Mouse (Mus musculus): ENCODE measurements around the gene Slc1a3. TPM values are rescaled to one million over a fixed set of nuclear protein-coding genes. Genes with fewer than 3 reads are reported as not detected.

Gene Slc1a3
- total RNA-seq, 2 experiments from 2014 or later = 440 to 480 TPM

DNA sequence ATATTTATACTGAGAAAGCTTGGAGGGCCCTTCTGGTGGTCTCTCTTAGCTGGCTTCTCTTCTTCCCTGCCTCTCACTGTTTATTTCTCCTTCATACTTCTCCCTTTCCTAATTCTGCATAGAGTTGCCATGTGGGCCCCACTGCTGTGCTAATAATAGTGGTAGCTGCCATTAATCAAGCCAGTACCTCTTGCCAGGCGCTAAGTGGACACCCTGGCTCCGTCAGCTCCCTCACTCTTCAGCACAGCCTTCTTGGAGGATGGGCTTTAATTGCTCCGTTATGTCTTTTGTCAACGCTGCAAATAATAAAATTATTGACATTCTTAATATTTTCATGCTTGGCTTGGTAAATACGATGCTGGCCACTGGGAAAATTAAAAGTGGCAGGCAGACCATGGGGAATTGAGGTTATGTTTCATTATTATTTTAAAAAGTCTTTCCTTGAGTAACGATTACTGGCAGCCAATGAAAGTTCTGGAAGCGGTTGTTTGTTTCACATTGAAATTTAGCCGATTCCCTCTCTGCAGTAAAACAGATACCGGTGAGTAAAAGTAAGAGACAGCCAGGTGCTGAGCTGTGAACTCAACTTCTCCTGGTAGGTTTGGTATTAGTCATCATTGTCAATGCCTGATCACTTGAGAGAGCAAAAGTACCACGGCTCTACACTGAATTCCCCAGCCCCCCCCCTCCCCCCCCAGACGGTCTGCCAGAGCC is 94.9 kb downstream of the Slc1a3 start:
- DNase-seq (ENCODE audit: low spot score in 2 of 2) = no peak

DNA sequence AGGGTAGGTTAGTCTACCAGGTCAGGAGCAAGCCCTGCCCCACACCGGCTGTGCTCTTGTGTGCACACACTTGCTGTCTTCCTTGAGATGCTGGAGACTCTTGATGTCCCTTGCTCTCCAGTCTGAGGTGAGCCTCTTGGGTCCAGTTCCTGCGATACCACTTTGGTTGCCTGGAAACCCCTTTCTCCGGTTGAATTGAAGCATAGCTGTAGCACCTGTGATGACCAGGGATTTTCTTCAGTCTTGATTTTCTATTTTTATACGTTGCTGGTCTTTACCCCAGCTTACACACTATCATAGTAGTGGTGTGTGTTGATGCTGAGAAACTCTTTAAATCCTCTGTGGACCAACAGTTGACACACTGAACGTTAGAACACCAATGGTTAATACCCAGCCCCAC is 95.9 kb downstream of the Slc1a3 start:
- DNase-seq (ENCODE audit: low spot score in 2 of 2) = no peak

DNA sequence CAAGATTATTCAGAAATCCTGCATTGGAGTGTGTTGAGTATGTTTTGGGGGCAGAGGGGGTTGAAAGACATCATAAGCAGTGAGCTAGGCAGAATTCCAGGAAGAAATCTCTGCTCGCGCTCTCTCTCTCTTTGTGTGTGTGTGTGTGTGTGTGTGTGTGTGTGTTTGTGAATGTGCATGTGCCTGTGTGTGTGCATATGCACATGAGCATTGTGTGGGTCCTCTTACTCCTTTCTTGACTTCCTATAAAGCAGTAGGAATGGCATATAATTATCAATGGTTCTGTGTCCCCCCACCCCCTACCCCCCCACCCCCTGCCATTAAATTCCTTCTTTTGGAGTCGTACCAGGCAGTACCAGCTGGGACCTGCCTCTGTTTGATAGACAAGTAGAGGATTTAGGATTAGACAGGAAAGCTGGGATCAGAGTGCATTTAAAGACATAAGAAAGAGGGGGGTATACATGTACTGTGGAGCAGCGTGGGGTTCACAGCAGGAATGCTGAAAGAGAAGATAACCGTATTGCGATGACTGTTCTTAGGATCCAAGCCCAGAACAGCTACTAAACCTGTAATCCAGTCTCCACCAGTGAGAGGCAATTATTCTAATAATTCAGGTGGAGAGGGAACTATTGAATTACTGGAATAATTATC is 104.9 kb downstream of the Slc1a3 start:
- DNase-seq (ENCODE audit: low spot score in 2 of 2) = no peak

GRCm38 (mm10) chr15:8602362-8602761 is 108.2 kb downstream of the Slc1a3 start:
- no peak for DNase-seq (ENCODE audit: low spot score in 2 of 2)

DNA sequence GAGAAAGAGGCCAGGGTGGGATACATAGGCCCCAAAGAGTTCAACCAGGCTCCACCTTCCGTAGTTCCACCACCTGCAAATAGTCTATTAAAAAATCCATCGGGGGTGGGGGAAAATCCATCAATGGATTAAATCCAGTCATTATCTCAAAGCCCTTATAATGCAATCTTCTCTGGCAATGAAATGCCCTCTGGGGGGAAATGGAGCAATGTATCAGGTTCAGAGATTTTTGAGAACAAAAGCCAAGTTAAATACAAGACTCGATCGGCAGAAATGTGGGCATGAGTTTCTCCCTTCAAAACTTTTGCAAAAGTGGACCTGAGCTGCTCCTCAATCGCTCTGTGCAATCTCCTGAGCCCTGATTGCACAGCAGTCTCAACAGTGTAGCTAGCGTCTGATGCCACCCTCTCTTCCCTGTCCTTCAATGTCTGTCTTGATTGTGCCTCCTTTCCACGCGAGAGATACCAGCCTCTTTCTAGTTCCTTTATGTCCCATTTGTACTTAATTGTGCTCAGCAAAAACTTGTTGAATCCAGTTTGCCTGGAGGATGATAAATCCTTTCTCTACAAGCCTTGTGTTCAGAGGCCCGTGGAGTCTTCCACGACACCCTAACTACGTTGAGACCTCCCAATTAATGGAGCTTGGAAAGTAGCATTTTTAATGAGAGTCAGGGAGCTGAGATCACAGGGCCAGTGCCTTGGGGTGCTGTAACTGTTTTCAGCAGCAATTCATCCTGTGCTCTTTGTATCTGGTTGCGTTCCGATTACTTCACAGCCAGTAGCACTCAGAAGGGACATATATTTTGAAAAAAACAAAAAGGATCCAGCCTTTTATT is 109.0 kb downstream of the Slc1a3 start:
- no peak for DNase-seq (ENCODE audit: low spot score in 2 of 2)

DNA sequence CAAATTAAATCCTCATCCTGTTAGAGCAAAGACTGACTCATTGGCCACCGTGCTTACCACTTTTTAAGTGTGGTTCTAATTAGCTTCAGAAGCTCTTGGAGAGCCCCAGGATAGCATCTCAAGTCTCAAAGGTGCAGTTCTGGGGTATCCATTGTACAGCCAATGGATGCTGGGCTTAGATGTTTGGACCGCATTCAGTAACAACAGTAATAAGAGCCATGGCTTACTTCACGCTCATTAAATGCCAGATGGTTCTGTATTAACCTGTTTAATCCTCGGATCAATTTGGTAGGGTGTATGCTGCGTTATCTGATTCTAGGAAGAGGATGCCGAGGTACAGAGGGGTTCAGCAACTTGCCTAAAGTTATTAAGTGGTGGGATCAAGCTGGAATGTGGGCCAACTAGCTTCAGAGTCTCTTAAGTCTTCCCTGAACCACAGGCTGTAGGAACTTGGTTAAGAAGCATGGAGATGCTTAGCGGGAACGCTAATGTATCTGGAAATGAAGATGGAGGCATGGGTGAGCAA is 114.1 kb downstream of the Slc1a3 start:
- no peak for DNase-seq (ENCODE audit: low spot score in 2 of 2)

DNA sequence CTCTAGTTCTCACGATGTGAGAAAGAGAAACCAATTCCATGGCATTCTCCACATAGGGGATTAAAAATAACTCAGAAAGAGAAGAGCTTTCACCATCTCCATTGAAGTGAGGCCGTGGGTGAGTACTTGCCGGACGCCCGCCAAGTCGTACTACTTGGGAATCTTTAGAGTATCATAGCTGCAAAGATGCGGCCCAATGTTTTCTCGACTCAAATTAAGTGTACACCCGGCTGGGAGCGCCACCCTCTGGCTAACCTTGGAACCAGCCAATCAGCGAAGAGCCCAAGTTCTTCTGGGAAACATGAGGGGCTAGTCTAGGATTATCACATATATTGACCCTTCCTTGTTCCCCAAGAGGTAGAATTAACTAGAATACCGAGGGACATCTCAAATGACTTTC is 115.3 kb downstream of the Slc1a3 start:
- DNase-seq (ENCODE audit: low spot score in 2 of 2) = no peak

- DNase-seq (ENCODE audit: low spot score in 2 of 2) = peak; percentile 67 to 83
These were observed 121.0 kb downstream of the Slc1a3 start for GRCm38 (mm10) chr15:8589503-8590116.

DNA sequence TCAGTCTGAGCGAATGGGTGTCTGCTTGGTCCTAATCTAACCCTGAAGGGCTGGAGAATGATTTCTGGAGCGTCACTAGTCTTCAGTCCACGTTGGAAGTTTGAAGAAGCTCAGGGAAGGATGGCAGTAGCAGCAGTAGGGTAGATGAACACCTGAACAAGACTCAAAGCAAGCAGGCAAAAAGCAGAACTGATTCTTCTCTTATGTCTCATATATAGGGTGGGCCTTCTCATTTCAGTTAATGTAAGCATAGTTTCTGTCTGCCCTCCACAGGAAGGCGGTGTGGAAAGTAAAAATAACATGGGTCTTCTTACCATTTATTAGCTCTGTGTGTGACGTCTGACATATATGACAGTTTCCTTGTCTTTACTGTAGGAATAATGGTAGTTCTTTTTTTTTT is 122.5 kb downstream of the Slc1a3 start:
- DNase-seq (ENCODE audit: low spot score in 2 of 2) = no peak

- no peak for DNase-seq (ENCODE audit: low spot score in 2 of 2)
These were observed 123.7 kb downstream of the Slc1a3 start for GRCm38 (mm10) chr15:8586822-8587281.

Other genes with a start within 250 kb of the Slc1a3 start
- not detected for gene Gm2310, start 190.8 kb downstream of the Slc1a3 start, total RNA-seq (2021)